Mouse (Mus musculus): ENCODE data around the gene Efnb3. TPM values are rescaled to one million over a fixed set of nuclear protein-coding genes. Genes with fewer than 3 reads are reported as not detected.

The Efnb3 gene
- polyA plus RNA-seq, 1 experiment from 2014 or later, result 84.6 TPM

GRCm38 (mm10) chr11:69599436-69599835 is 39.4 kb upstream of the Efnb3 start:
- 5% methylated on average over 9 of the region's 9 CpGs for WGBS
- Histone ChIP-seq H3K4me1 (peaks cover 20% of the 10 kb centered on the region), H3K9me3 (no peaks in the 10 kb centered on the region), H3K4me3 (no peak overlapping the region), H3K4me2 (replicated peaks) (no peak overlapping the region), H3K27me3 (peaks cover 10% of the 10 kb centered on the region), H3K36me3 (no peaks in the 10 kb centered on the region), H3K27ac (replicated peaks) (no peak overlapping the region), H3K9ac (replicated peaks) (no peak overlapping the region)
- ATAC-seq (ENCODE audit: low FRiP score, low read depth), result no peak

GRCm38 (mm10) chr11:69594853-69595252 is 34.8 kb upstream of the Efnb3 start:
- ATAC-seq (ENCODE audit: low FRiP score, low read depth), result no peak
- no peak overlapping the region for H3K9ac ChIP-seq (replicated peaks)
- no peak overlapping the region for H3K4me2 ChIP-seq (replicated peaks)
- H3K9me3 ChIP-seq, result no peaks in the 10 kb centered on the region
- H3K4me3 ChIP-seq, result no peak overlapping the region
- H3K4me1 ChIP-seq, result peaks cover 6% of the 10 kb centered on the region
- WGBS, result 98% methylated on average over 6 of the region's 6 CpGs
- H3K36me3 ChIP-seq, result peaks cover 29% of the 10 kb centered on the region
- H3K27me3 ChIP-seq, result no peaks in the 10 kb centered on the region
- no peak overlapping the region for H3K27ac ChIP-seq (replicated peaks)

- no peak overlapping the region for H3K9ac ChIP-seq (replicated peaks)
- no peak overlapping the region for H3K4me3 ChIP-seq
- 88% methylated on average over 4 of the region's 4 CpGs for WGBS
Measured at GRCm38 (mm10) chr11:69592799-69593198, 32.8 kb upstream of the Efnb3 start.

GRCm38 (mm10) chr11:69591899-69592637 is 32.1 kb upstream of the Efnb3 start:
- Histone ChIP-seq H3K36me3 (peaks cover 56% of the 10 kb centered on the region), H3K9ac (replicated peaks) (no peak overlapping the region), H3K9me3 (no peaks in the 10 kb centered on the region), H3K4me2 (replicated peaks) (no peak overlapping the region), H3K4me1 (no peaks in the 10 kb centered on the region), H3K27ac (replicated peaks) (0 out of 2 replicates have a peak overlapping the region, but pooled peaks have one; percentile 35), H3K4me3 (no peak overlapping the region), H3K27me3 (no peaks in the 10 kb centered on the region)
- ATAC-seq (ENCODE audit: low FRiP score, low read depth), result no peak
- 73% methylated on average over 7 of the region's 7 CpGs for WGBS

More at GRCm38 (mm10) chr11:69592799-69593198, 32.8 kb upstream of the Efnb3 start:
- Histone ChIP-seq H3K9me3 (no peaks in the 10 kb centered on the region), H3K4me1 (no peaks in the 10 kb centered on the region), H3K36me3 (peaks cover 49% of the 10 kb centered on the region), H3K4me2 (replicated peaks) (no peak overlapping the region), H3K27me3 (no peaks in the 10 kb centered on the region), H3K27ac (replicated peaks) (no peak overlapping the region)
- ATAC-seq (ENCODE audit: low FRiP score, low read depth), result no peak

GRCm38 (mm10) chr11:69591424-69591823 is 31.4 kb upstream of the Efnb3 start:
- Histone ChIP-seq H3K36me3 (peaks cover 63% of the 10 kb centered on the region), H3K4me2 (replicated peaks) (no peak overlapping the region), H3K9me3 (no peaks in the 10 kb centered on the region), H3K4me1 (no peaks in the 10 kb centered on the region), H3K4me3 (no peak overlapping the region), H3K27me3 (no peaks in the 10 kb centered on the region), H3K9ac (replicated peaks) (no peak overlapping the region), H3K27ac (replicated peaks) (no peak overlapping the region)
- ATAC-seq (ENCODE audit: low FRiP score, low read depth), result no peak
- 87% methylated on average over 3 of the region's 3 CpGs for WGBS

- H3K9ac ChIP-seq (replicated peaks), result no peak overlapping the region
- WGBS, result 91% methylated on average over 8 of the region's 8 CpGs
- no peak overlapping the region for H3K4me2 ChIP-seq (replicated peaks)
- no peaks in the 10 kb centered on the region for H3K27me3 ChIP-seq
- no peak for ATAC-seq (ENCODE audit: low FRiP score, low read depth)
- H3K27ac ChIP-seq (replicated peaks), result no peak overlapping the region
- H3K9me3 ChIP-seq, result no peaks in the 10 kb centered on the region
- H3K36me3 ChIP-seq, result peaks cover 63% of the 10 kb centered on the region
- H3K4me1 ChIP-seq, result no peaks in the 10 kb centered on the region
- no peak overlapping the region for H3K4me3 ChIP-seq
Measured at GRCm38 (mm10) chr11:69590622-69591021, 30.6 kb upstream of the Efnb3 start.

- ATAC-seq (ENCODE audit: low FRiP score, low read depth), result no peak
- 0 out of 2 replicates have a peak, but pooled peaks cover 4% of the 10 kb centered on the region for H3K4me1 ChIP-seq
- H3K9me3 ChIP-seq, result no peaks in the 10 kb centered on the region
- H3K4me3 ChIP-seq, result no peak overlapping the region
- H3K27ac ChIP-seq (replicated peaks), result no peak overlapping the region
- H3K9ac ChIP-seq (replicated peaks), result no peak overlapping the region
- no peaks in the 10 kb centered on the region for H3K27me3 ChIP-seq
- H3K36me3 ChIP-seq, result peaks cover 63% of the 10 kb centered on the region
- 94% methylated on average over 22 of the region's 22 CpGs for WGBS
- H3K4me2 ChIP-seq (replicated peaks), result no peak overlapping the region
Measured at GRCm38 (mm10) chr11:69589207-69589834, 29.3 kb upstream of the Efnb3 start.

- Histone ChIP-seq H3K4me2 (replicated peaks) (no peak overlapping the region), H3K27me3 (no peaks in the 10 kb centered on the region), H3K4me3 (no peak overlapping the region), H3K4me1 (peaks cover 12% of the 10 kb centered on the region), H3K9me3 (no peaks in the 10 kb centered on the region), H3K36me3 (peaks cover 44% of the 10 kb centered on the region), H3K9ac (replicated peaks) (no peak overlapping the region), H3K27ac (replicated peaks) (no peak overlapping the region)
- 86% methylated on average over 7 of the region's 7 CpGs for WGBS
- ATAC-seq (ENCODE audit: low FRiP score, low read depth), result no peak
Measured at GRCm38 (mm10) chr11:69585718-69586325, 25.8 kb upstream of the Efnb3 start.

- H3K9me3 ChIP-seq, result no peaks in the 10 kb centered on the region
- H3K9ac ChIP-seq (replicated peaks), result no peak overlapping the region
- peaks cover 12% of the 10 kb centered on the region for H3K4me1 ChIP-seq
- 97% methylated on average over 13 of the region's 13 CpGs for WGBS
- H3K4me2 ChIP-seq (replicated peaks), result no peak overlapping the region
- H3K27me3 ChIP-seq, result no peaks in the 10 kb centered on the region
- H3K36me3 ChIP-seq, result peaks cover 35% of the 10 kb centered on the region
- ATAC-seq (ENCODE audit: low FRiP score, low read depth), result no peak
- no peak overlapping the region for H3K27ac ChIP-seq (replicated peaks)
- H3K4me3 ChIP-seq, result no peak overlapping the region
Measured at GRCm38 (mm10) chr11:69584937-69585336, 24.9 kb upstream of the Efnb3 start.

GRCm38 (mm10) chr11:69584008-69584407 is 24.0 kb upstream of the Efnb3 start:
- H3K27ac ChIP-seq (replicated peaks), result no peak overlapping the region
- no peak overlapping the region for H3K9ac ChIP-seq (replicated peaks)
- peaks cover 15% of the 10 kb centered on the region for H3K4me1 ChIP-seq
- no peaks in the 10 kb centered on the region for H3K27me3 ChIP-seq
- H3K9me3 ChIP-seq, result no peaks in the 10 kb centered on the region
- WGBS, result 92% methylated on average over 7 of the region's 7 CpGs
- ATAC-seq (ENCODE audit: low FRiP score, low read depth), result no peak
- no peak overlapping the region for H3K4me3 ChIP-seq
- H3K36me3 ChIP-seq, result peaks cover 26% of the 10 kb centered on the region
- H3K4me2 ChIP-seq (replicated peaks), result no peak overlapping the region

- Histone ChIP-seq H3K9ac (replicated peaks) (peak overlapping the region; percentile 82; the same call in 1 of the 2 replicates), H3K4me1 (peaks cover 28% of the 10 kb centered on the region), H3K9me3 (no peaks in the 10 kb centered on the region), H3K4me2 (replicated peaks) (peak overlapping the region; percentile 87), H3K4me3 (peak overlapping the region; percentile 82), H3K27me3 (no peaks in the 10 kb centered on the region), H3K36me3 (peaks cover 9% of the 10 kb centered on the region), H3K27ac (replicated peaks) (peak overlapping the region; percentile 25; the same call in 1 of the 2 replicates)
- 62% methylated on average over 9 of the region's 9 CpGs for WGBS
- no peak for ATAC-seq (ENCODE audit: low FRiP score, low read depth)
Measured at GRCm38 (mm10) chr11:69582230-69582805, 22.3 kb upstream of the Efnb3 start.

- peak overlapping the region; percentile 82 for H3K4me3 ChIP-seq
- H3K9ac ChIP-seq (replicated peaks), result peak overlapping the region; percentile 82
- WGBS, result under 1% methylated on average over 8 of the region's 8 CpGs
- H3K4me2 ChIP-seq (replicated peaks), result peak overlapping the region; percentile 87
- H3K4me1 ChIP-seq, result peaks cover 33% of the 10 kb centered on the region
- no peak for ATAC-seq (ENCODE audit: low FRiP score, low read depth)
- no peaks in the 10 kb centered on the region for H3K27me3 ChIP-seq
- H3K9me3 ChIP-seq, result no peaks in the 10 kb centered on the region
- peak overlapping the region; percentile 94 for H3K27ac ChIP-seq (replicated peaks)
- peaks cover 4% of the 10 kb centered on the region; the same call in 1 of the 2 replicates for H3K36me3 ChIP-seq
Measured at GRCm38 (mm10) chr11:69581814-69582213, 21.8 kb upstream of the Efnb3 start.

Data from midbrain, embryonic 12.5 days (tissue).